Mouse (Mus musculus) gastrocnemius, postnatal 25 days (tissue): ENCODE measurements at regions not wholly inside any gene's neighbourhood (a gene's known extent, or its start where the extent isn't known, plus 50 kb on each side); places are given as distances from the start of the nearest gene placed in this dataset.

ENCODE experiments used
- DNase-seq: peaks from one replicate; pipeline ENCODE4 v3.0.0; 2022

- DNase-seq, result peak; percentile 42
Observed at GRCm38 (mm10) chr17:50439365-50439764, 69.8 kb upstream of the Plcl2 start.

- no peak for DNase-seq
Observed at GRCm38 (mm10) chr17:50442062-50442461, 67.1 kb upstream of the Plcl2 start.

GRCm38 (mm10) chr17:50442905-50443304 lies 66.3 kb upstream of the Plcl2 start:
- DNase-seq, result no peak

- no peak for DNase-seq
Observed at GRCm38 (mm10) chr17:50443376-50444022, 65.7 kb upstream of the Plcl2 start.

- no peak for DNase-seq
Observed at GRCm38 (mm10) chr17:50444023-50444389, 65.2 kb upstream of the Plcl2 start.

- DNase-seq, result no peak
Observed at GRCm38 (mm10) chr17:50448693-50449092, 60.5 kb upstream of the Plcl2 start.

GRCm38 (mm10) chr17:50451606-50452005 lies 57.6 kb upstream of the Plcl2 start:
- peak; percentile 40 for DNase-seq

- no peak for DNase-seq
Observed at GRCm38 (mm10) chr17:50453524-50453923, 55.7 kb upstream of the Plcl2 start.

- DNase-seq, result no peak
Observed at GRCm38 (mm10) chr17:50453956-50454355, 55.2 kb upstream of the Plcl2 start.

GRCm38 (mm10) chr17:50454917-50455316 lies 54.3 kb upstream of the Plcl2 start:
- no peak for DNase-seq

- DNase-seq, result no peak
Observed at GRCm38 (mm10) chr17:50455719-50456118, 53.5 kb upstream of the Plcl2 start.

GRCm38 (mm10) chr17:50457053-50457697 lies 52.0 kb upstream of the Plcl2 start:
- no peak for DNase-seq

GRCm38 (mm10) chr17:50458232-50458631 lies 51.0 kb upstream of the Plcl2 start:
- DNase-seq, result no peak
